Mouse (Mus musculus) midbrain, embryonic 16.5 days (tissue): Measurements from ENCODE around the gene Trib3. TPM values are rescaled to one million over a fixed set of nuclear protein-coding genes. Genes with fewer than 3 reads are reported as not detected.

Source experiments
- ATAC-seq: fragments of 200-750 bp; cut with Nextera tagmentation; 2 replicates; pipeline ENCODE4 v1.8.0; 2017; ENCODE audit warnings: moderate TSS enrichment
- H3K27ac ChIP-seq: fragments of 300-500 bp; sonication (generic); 2 replicates; pipeline ENCODE4 v1.5.1; 2014; ENCODE audit warnings: mild to moderate bottlenecking, low read length, mixed read lengths
- H3K27me3 ChIP-seq: fragments of 300-500 bp; sonication (generic); 2 replicates; pipeline ENCODE4 v1.6.1; 2014; ENCODE audit warnings: low read depth, low read length, mixed read lengths; ENCODE audit not compliant: control insufficient read depth, insufficient read depth
- H3K36me3 ChIP-seq: fragments of 300-500 bp; sonication (generic); 2 replicates; pipeline ENCODE4 v1.6.1; 2014; ENCODE audit warnings: mild to moderate bottlenecking, low read length, moderate library complexity, mixed read lengths; ENCODE audit not compliant: control insufficient read depth, insufficient read depth
- H3K4me1 ChIP-seq: fragments of 300-500 bp; sonication (generic); 2 replicates; pipeline ENCODE4 v1.6.1; 2014; ENCODE audit warnings: mild to moderate bottlenecking, low read length, mixed read lengths; ENCODE audit not compliant: control insufficient read depth, insufficient read depth
- H3K4me2 ChIP-seq: fragments of 300-500 bp; sonication (generic); 2 replicates; pipeline ENCODE4 v1.6.1; 2014; ENCODE audit warnings: mild to moderate bottlenecking, low read length, mixed read lengths
- H3K4me3 ChIP-seq: fragments of 300-500 bp; sonication (generic); 2 replicates; pipeline ENCODE4 v1.5.1; 2014; ENCODE audit warnings: low read depth, mild to moderate bottlenecking, low read length, moderate library complexity, mixed read lengths
- H3K9ac ChIP-seq: fragments of 300-500 bp; sonication (generic); 2 replicates; pipeline ENCODE4 v1.6.1; 2014; ENCODE audit warnings: low read depth, low read length, mixed read lengths
- H3K9me3 ChIP-seq: fragments of 300-500 bp; sonication (generic); replicated peaks from 2 replicates; pipeline ENCODE4 v1.6.1; 2014; ENCODE audit warnings: mild to moderate bottlenecking, low read length, mixed read lengths; ENCODE audit not compliant: control insufficient read depth, poor library complexity, severe bottlenecking
- WGBS: fragments of 180-500 bp; shearing (Covaris S2); extraction: QIAGEN DNeasy Blood & Tissue Kit; methylation state at CpG from one replicate; pipeline ENCODE4 v1.1.7; 2014; 5-methylcytosine and 5-hydroxymethylcytosine counted together
- polyA plus RNA-seq: library from polyadenylated mRNA; unstranded; fragments of >200 nt; fragmentation: Nextera tagmentation; extraction: Ambion mirVana; gene quantifications from 2 replicates; pipeline ENCODE4 v1.2.1, GENCODE M21; 2015

The Trib3 gene
- polyA plus RNA-seq, 1 experiment from 2014 or later, result 2.4 TPM

- no peaks in the 10 kb centered on the region for H3K27me3 ChIP-seq
- no peak for ATAC-seq
- no peak overlapping the region for H3K4me3 ChIP-seq
- no peak overlapping the region for H3K4me2 ChIP-seq
- H3K9ac ChIP-seq, result no peak overlapping the region
- WGBS, result 89% methylated on average over 13 of the region's 13 CpGs
- H3K36me3 ChIP-seq, result peaks cover 39% of the 10 kb centered on the region
- H3K9me3 ChIP-seq, result no peaks in the 10 kb centered on the region
- H3K4me1 ChIP-seq, result peaks cover 13% of the 10 kb centered on the region
- no peak overlapping the region for H3K27ac ChIP-seq
Measured at GRCm38 (mm10) chr2:152326157-152326556, 17.7 kb downstream of the Trib3 start.

- H3K9me3 ChIP-seq, result no peaks in the 10 kb centered on the region
- H3K4me1 ChIP-seq, result no peaks in the 10 kb centered on the region
- no peak overlapping the region for H3K9ac ChIP-seq
- ATAC-seq, result no peak
- no peak overlapping the region for H3K4me2 ChIP-seq
- 90% methylated on average over 3 of the region's 3 CpGs for WGBS
- H3K4me3 ChIP-seq, result no peak overlapping the region
- H3K27ac ChIP-seq, result no peak overlapping the region
- peaks cover 43% of the 10 kb centered on the region for H3K36me3 ChIP-seq
- H3K27me3 ChIP-seq, result no peaks in the 10 kb centered on the region
Measured at GRCm38 (mm10) chr2:152324842-152325241, 19.0 kb downstream of the Trib3 start.

- Histone ChIP-seq H3K27ac (no peak overlapping the region), H3K9me3 (no peaks in the 10 kb centered on the region), H3K27me3 (no peaks in the 10 kb centered on the region), H3K9ac (no peak overlapping the region), H3K4me2 (no peak overlapping the region), H3K4me3 (no peak overlapping the region), H3K36me3 (peaks cover 44% of the 10 kb centered on the region), H3K4me1 (no peaks in the 10 kb centered on the region)
- ATAC-seq, result no peak
- WGBS, result 96% methylated on average over 14 of the region's 14 CpGs
Measured at GRCm38 (mm10) chr2:152323971-152324370, 19.9 kb downstream of the Trib3 start.

- no peaks in the 10 kb centered on the region for H3K9me3 ChIP-seq
- H3K27ac ChIP-seq, result no peak overlapping the region
- no peak for ATAC-seq
- H3K4me3 ChIP-seq, result no peak overlapping the region
- H3K27me3 ChIP-seq, result no peaks in the 10 kb centered on the region
- 95% methylated on average over 6 of the region's 6 CpGs for WGBS
- no peak overlapping the region for H3K4me2 ChIP-seq
- H3K9ac ChIP-seq, result no peak overlapping the region
- peaks cover 53% of the 10 kb centered on the region for H3K36me3 ChIP-seq
- H3K4me1 ChIP-seq, result no peaks in the 10 kb centered on the region
Measured at GRCm38 (mm10) chr2:152322198-152322597, 21.6 kb downstream of the Trib3 start.

GRCm38 (mm10) chr2:152321558-152321957 is 22.3 kb downstream of the Trib3 start:
- 0 out of 2 replicates have a peak, but pooled peaks have one; percentile 29 for ATAC-seq
- 89% methylated on average over 5 of the region's 5 CpGs for WGBS
- Histone ChIP-seq H3K9me3 (no peaks in the 10 kb centered on the region), H3K4me1 (no peaks in the 10 kb centered on the region), H3K4me3 (no peak overlapping the region), H3K27ac (no peak overlapping the region), H3K9ac (no peak overlapping the region), H3K27me3 (no peaks in the 10 kb centered on the region), H3K36me3 (peaks cover 51% of the 10 kb centered on the region), H3K4me2 (no peak overlapping the region)

- WGBS, result 94% methylated on average over 6 of the region's 6 CpGs
- Histone ChIP-seq H3K27me3 (no peaks in the 10 kb centered on the region), H3K27ac (no peak overlapping the region), H3K4me2 (no peak overlapping the region), H3K9me3 (no peaks in the 10 kb centered on the region), H3K36me3 (peaks cover 34% of the 10 kb centered on the region), H3K4me1 (no peaks in the 10 kb centered on the region), H3K4me3 (no peak overlapping the region), H3K9ac (no peak overlapping the region)
- ATAC-seq, result no peak
Measured at GRCm38 (mm10) chr2:152317054-152317453, 26.8 kb downstream of the Trib3 start.

GRCm38 (mm10) chr2:152313926-152314325 is 29.9 kb downstream of the Trib3 start:
- 93% methylated on average over 6 of the region's 6 CpGs for WGBS
- no peak for ATAC-seq
- Histone ChIP-seq H3K4me3 (no peak overlapping the region), H3K36me3 (peaks cover 40% of the 10 kb centered on the region), H3K4me1 (no peaks in the 10 kb centered on the region), H3K9ac (no peak overlapping the region), H3K27ac (no peak overlapping the region), H3K9me3 (no peaks in the 10 kb centered on the region), H3K4me2 (no peak overlapping the region), H3K27me3 (no peaks in the 10 kb centered on the region)

- H3K4me1 ChIP-seq, result no peaks in the 10 kb centered on the region
- WGBS, result 84% methylated on average over 7 of the region's 7 CpGs
- H3K4me2 ChIP-seq, result no peak overlapping the region
- no peak overlapping the region for H3K9ac ChIP-seq
- no peaks in the 10 kb centered on the region for H3K27me3 ChIP-seq
- H3K4me3 ChIP-seq, result no peak overlapping the region
- ATAC-seq, result no peak
- H3K36me3 ChIP-seq, result peaks cover 40% of the 10 kb centered on the region
- no peaks in the 10 kb centered on the region for H3K9me3 ChIP-seq
- H3K27ac ChIP-seq, result no peak overlapping the region
Measured at GRCm38 (mm10) chr2:152312996-152313395, 30.8 kb downstream of the Trib3 start.

GRCm38 (mm10) chr2:152307186-152307585 is 36.6 kb downstream of the Trib3 start:
- no peak overlapping the region for H3K27ac ChIP-seq
- H3K4me1 ChIP-seq, result no peaks in the 10 kb centered on the region
- no peak overlapping the region for H3K4me3 ChIP-seq
- ATAC-seq, result no peak
- H3K4me2 ChIP-seq, result no peak overlapping the region
- peaks cover 55% of the 10 kb centered on the region for H3K36me3 ChIP-seq
- H3K27me3 ChIP-seq, result no peaks in the 10 kb centered on the region
- no peaks in the 10 kb centered on the region for H3K9me3 ChIP-seq
- H3K9ac ChIP-seq, result no peak overlapping the region
- WGBS, result 92% methylated on average over 3 of the region's 3 CpGs
